Mouse (Mus musculus): ENCODE measurements at regions not wholly inside any gene's neighbourhood (a gene's known extent, or its start where the extent isn't known, plus 50 kb on each side); places are given as distances from the start of the nearest gene placed in this dataset.

DNA sequence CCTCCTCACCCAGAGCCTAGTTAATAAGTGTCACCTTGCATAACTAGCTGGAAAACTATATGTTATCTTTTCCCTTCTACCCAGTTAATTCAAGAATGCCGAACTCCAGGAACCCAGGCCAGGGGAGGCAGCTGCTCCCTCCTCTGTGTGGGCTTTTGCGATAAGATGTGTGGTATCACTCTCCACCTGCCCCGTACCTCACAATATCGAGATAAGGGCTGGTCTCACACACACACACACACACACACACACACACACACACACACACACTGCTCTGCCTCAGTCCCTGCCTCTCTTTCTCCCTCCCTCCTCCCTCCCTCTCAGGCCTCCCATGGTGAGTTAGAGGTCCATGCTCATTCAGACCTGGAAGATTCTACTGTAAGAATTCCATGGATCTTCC lies 127.1 kb downstream of the Slc38a4 start:
- H3K9ac ChIP-seq (ENCODE audit: low read depth, low read length) = no peak overlapping the region
- no peak overlapping the region for H3K4me2 ChIP-seq (ENCODE audit: low read depth, low read length)
- H3K4me3 ChIP-seq (ENCODE audit: low read depth, low read length) = no peak overlapping the region
- ATAC-seq (ENCODE audit: low read depth) = peak; percentile 89
- no peaks in the 10 kb centered on the region for H3K27me3 ChIP-seq (ENCODE audit: control insufficient read depth, insufficient read depth, low read depth, low read length)
- H3K27ac ChIP-seq (ENCODE audit: low read length) = no peak overlapping the region; the same call in 1 of the 2 replicates
- 30% methylated on average over 4 of the region's 4 CpGs for WGBS (ENCODE audit: insufficient replicate concordance)
- H3K9me3 ChIP-seq (replicated peaks; ENCODE audit: control insufficient read depth, low read length) = no peaks in the 10 kb centered on the region
- H3K4me1 ChIP-seq (ENCODE audit: control insufficient read depth, low read depth, low read length) = peaks cover 12% of the 10 kb centered on the region
- no peaks in the 10 kb centered on the region for H3K36me3 ChIP-seq (ENCODE audit: control insufficient read depth, insufficient read depth)

- Histone ChIP-seq H3K4me1 (ENCODE audit: control insufficient read depth, low read depth, low read length) (peaks cover 12% of the 10 kb centered on the region), H3K4me2 (ENCODE audit: low read depth, low read length) (no peak overlapping the region), H3K27ac (ENCODE audit: low read length) (no peak overlapping the region), H3K9ac (ENCODE audit: low read depth, low read length) (no peak overlapping the region), H3K27me3 (ENCODE audit: control insufficient read depth, insufficient read depth, low read depth, low read length) (no peaks in the 10 kb centered on the region), H3K9me3 (replicated peaks; ENCODE audit: control insufficient read depth, low read length) (no peaks in the 10 kb centered on the region), H3K4me3 (ENCODE audit: low read depth, low read length) (no peak overlapping the region), H3K36me3 (ENCODE audit: control insufficient read depth, insufficient read depth) (no peaks in the 10 kb centered on the region)
- ATAC-seq (ENCODE audit: low read depth) = peak; percentile 62
- 40% methylated on average over 4 of the region's 4 CpGs for WGBS (ENCODE audit: insufficient replicate concordance)
Observed at GRCm38 (mm10) chr15:96927674-96928073, 128.1 kb downstream of the Slc38a4 start.

- WGBS (ENCODE audit: insufficient replicate concordance) = 58% methylated on average over 1 of the region's 1 CpGs
- no peak overlapping the region for H3K27ac ChIP-seq (ENCODE audit: low read length)
- peaks cover 12% of the 10 kb centered on the region for H3K4me1 ChIP-seq (ENCODE audit: control insufficient read depth, low read depth, low read length)
- H3K9me3 ChIP-seq (replicated peaks; ENCODE audit: control insufficient read depth, low read length) = no peaks in the 10 kb centered on the region
- no peak overlapping the region for H3K4me2 ChIP-seq (ENCODE audit: low read depth, low read length)
- H3K27me3 ChIP-seq (ENCODE audit: control insufficient read depth, insufficient read depth, low read depth, low read length) = no peaks in the 10 kb centered on the region
- no peak overlapping the region for H3K4me3 ChIP-seq (ENCODE audit: low read depth, low read length)
- no peak overlapping the region for H3K9ac ChIP-seq (ENCODE audit: low read depth, low read length)
- no peaks in the 10 kb centered on the region for H3K36me3 ChIP-seq (ENCODE audit: control insufficient read depth, insufficient read depth)
- no peak for ATAC-seq (ENCODE audit: low read depth)
Observed at GRCm38 (mm10) chr15:96926660-96927059, 129.1 kb downstream of the Slc38a4 start.

- Histone ChIP-seq H3K36me3 (ENCODE audit: control insufficient read depth, insufficient read depth) (no peaks in the 10 kb centered on the region), H3K4me2 (ENCODE audit: low read depth, low read length) (no peak overlapping the region)
- WGBS (ENCODE audit: insufficient replicate concordance) = 74% methylated on average over 7 of the region's 7 CpGs
Observed at GRCm38 (mm10) chr15:96916586-96916985, 139.2 kb downstream of the Slc38a4 start.

DNA sequence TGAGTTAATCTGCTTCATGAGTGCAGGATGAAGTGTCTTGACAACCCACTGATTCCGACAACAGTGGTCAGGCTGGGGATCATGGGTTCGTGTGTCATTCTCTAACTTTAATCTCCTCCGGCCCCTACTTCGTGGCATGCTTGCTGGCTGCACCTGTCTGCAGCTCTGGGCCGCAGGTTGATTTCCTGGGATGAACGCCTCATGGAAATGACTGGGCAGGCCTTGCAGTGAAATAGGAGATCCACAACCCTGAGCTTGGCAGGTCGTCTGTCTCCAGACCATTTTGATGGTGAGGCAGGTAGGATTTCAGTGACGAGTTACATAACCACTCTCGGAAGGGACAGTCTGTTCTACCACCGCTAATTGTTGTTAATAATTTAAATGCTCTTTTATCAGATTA lies 140.2 kb downstream of the Slc38a4 start:
- Histone ChIP-seq H3K27ac (ENCODE audit: low read length) (no peak overlapping the region), H3K4me1 (ENCODE audit: control insufficient read depth, low read depth, low read length) (no peaks in the 10 kb centered on the region), H3K36me3 (ENCODE audit: control insufficient read depth, insufficient read depth) (no peaks in the 10 kb centered on the region), H3K27me3 (ENCODE audit: control insufficient read depth, insufficient read depth, low read depth, low read length) (no peaks in the 10 kb centered on the region), H3K4me2 (ENCODE audit: low read depth, low read length) (no peak overlapping the region), H3K4me3 (ENCODE audit: low read depth, low read length) (no peak overlapping the region), H3K9ac (ENCODE audit: low read depth, low read length) (no peak overlapping the region), H3K9me3 (replicated peaks; ENCODE audit: control insufficient read depth, low read length) (no peaks in the 10 kb centered on the region)
- no peak for ATAC-seq (ENCODE audit: low read depth)
- WGBS (ENCODE audit: insufficient replicate concordance) = 69% methylated on average over 10 of the region's 10 CpGs

More at GRCm38 (mm10) chr15:96916586-96916985, 139.2 kb downstream of the Slc38a4 start:
- Histone ChIP-seq H3K9me3 (replicated peaks; ENCODE audit: control insufficient read depth, low read length) (no peaks in the 10 kb centered on the region), H3K27me3 (ENCODE audit: control insufficient read depth, insufficient read depth, low read depth, low read length) (no peaks in the 10 kb centered on the region), H3K4me3 (ENCODE audit: low read depth, low read length) (no peak overlapping the region), H3K27ac (ENCODE audit: low read length) (no peak overlapping the region), H3K9ac (ENCODE audit: low read depth, low read length) (no peak overlapping the region), H3K4me1 (ENCODE audit: control insufficient read depth, low read depth, low read length) (no peaks in the 10 kb centered on the region)
- ATAC-seq (ENCODE audit: low read depth) = no peak

DNA sequence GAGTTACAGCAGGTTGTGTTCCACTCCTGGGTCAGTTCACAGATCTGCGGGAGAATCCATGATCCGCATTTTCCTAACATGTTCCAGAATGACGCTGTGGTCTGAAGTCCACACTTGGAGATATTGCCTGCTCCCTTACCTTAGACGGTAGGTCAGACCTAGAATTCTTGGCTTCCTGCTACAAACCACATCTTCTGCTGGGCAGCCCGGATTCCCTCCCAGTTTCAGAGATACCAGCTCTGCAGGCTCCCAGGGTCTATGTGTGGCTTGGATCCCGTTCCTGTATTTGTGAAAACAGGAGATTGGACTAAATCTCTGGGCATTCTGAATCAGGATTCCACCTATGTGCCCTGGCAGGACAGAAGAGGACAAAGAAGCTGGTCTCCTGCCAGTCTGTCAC lies 140.8 kb downstream of the Slc38a4 start:
- H3K27me3 ChIP-seq (ENCODE audit: control insufficient read depth, insufficient read depth, low read depth, low read length) = no peaks in the 10 kb centered on the region
- no peaks in the 10 kb centered on the region for H3K4me1 ChIP-seq (ENCODE audit: control insufficient read depth, low read depth, low read length)
- H3K4me2 ChIP-seq (ENCODE audit: low read depth, low read length) = no peak overlapping the region
- no peak overlapping the region for H3K9ac ChIP-seq (ENCODE audit: low read depth, low read length)
- H3K27ac ChIP-seq (ENCODE audit: low read length) = no peak overlapping the region
- ATAC-seq (ENCODE audit: low read depth) = no peak
- no peak overlapping the region for H3K4me3 ChIP-seq (ENCODE audit: low read depth, low read length)
- WGBS (ENCODE audit: insufficient replicate concordance) = 62% methylated on average over 6 of the region's 6 CpGs
- H3K36me3 ChIP-seq (ENCODE audit: control insufficient read depth, insufficient read depth) = no peaks in the 10 kb centered on the region
- no peaks in the 10 kb centered on the region for H3K9me3 ChIP-seq (replicated peaks; ENCODE audit: control insufficient read depth, low read length)

DNA sequence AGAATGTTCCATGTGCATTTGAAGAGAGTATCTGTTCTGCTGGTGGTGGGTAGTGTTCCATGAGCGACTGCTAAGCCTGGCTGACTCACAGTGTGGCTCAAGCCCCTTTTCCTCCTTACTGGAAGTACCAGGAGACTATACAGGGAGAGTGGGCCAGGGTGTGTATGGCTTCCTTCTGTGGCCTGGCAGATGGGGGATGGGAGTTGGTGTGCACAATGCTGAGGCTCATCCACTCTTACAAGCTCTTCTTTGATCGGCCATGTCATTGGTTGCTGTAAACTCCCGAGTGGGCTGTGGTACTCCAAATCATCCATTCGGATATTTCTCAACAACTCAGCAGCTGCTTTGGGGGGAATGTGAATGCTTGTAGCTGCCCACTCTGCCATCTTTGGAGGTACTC lies 150.2 kb downstream of the Slc38a4 start:
- WGBS (ENCODE audit: insufficient replicate concordance) = 72% methylated on average over 4 of the region's 4 CpGs
- Histone ChIP-seq H3K9me3 (replicated peaks; ENCODE audit: control insufficient read depth, low read length) (no peaks in the 10 kb centered on the region), H3K4me3 (ENCODE audit: low read depth, low read length) (no peak overlapping the region), H3K4me1 (ENCODE audit: control insufficient read depth, low read depth, low read length) (no peaks in the 10 kb centered on the region), H3K27me3 (ENCODE audit: control insufficient read depth, insufficient read depth, low read depth, low read length) (no peaks in the 10 kb centered on the region), H3K9ac (ENCODE audit: low read depth, low read length) (no peak overlapping the region), H3K4me2 (ENCODE audit: low read depth, low read length) (no peak overlapping the region), H3K36me3 (ENCODE audit: control insufficient read depth, insufficient read depth) (no peaks in the 10 kb centered on the region), H3K27ac (ENCODE audit: low read length) (no peak overlapping the region)
- no peak for ATAC-seq (ENCODE audit: low read depth)

- Histone ChIP-seq H3K36me3 (ENCODE audit: control insufficient read depth, insufficient read depth) (no peaks in the 10 kb centered on the region), H3K4me3 (ENCODE audit: low read depth, low read length) (no peak overlapping the region), H3K27me3 (ENCODE audit: control insufficient read depth, insufficient read depth, low read depth, low read length) (no peaks in the 10 kb centered on the region), H3K9me3 (replicated peaks; ENCODE audit: control insufficient read depth, low read length) (no peaks in the 10 kb centered on the region), H3K27ac (ENCODE audit: low read length) (no peak overlapping the region), H3K4me1 (ENCODE audit: control insufficient read depth, low read depth, low read length) (no peaks in the 10 kb centered on the region), H3K9ac (ENCODE audit: low read depth, low read length) (no peak overlapping the region), H3K4me2 (ENCODE audit: low read depth, low read length) (no peak overlapping the region)
- ATAC-seq (ENCODE audit: low read depth) = no peak
- WGBS (ENCODE audit: insufficient replicate concordance) = 86% methylated on average over 3 of the region's 3 CpGs
Observed at GRCm38 (mm10) chr15:96903461-96903860, 152.3 kb downstream of the Slc38a4 start.

GRCm38 (mm10) chr15:96902781-96903180 lies 153.0 kb downstream of the Slc38a4 start:
- ATAC-seq (ENCODE audit: low read depth) = no peak
- Histone ChIP-seq H3K9me3 (replicated peaks; ENCODE audit: control insufficient read depth, low read length) (no peaks in the 10 kb centered on the region), H3K27ac (ENCODE audit: low read length) (no peak overlapping the region), H3K36me3 (ENCODE audit: control insufficient read depth, insufficient read depth) (no peaks in the 10 kb centered on the region), H3K4me3 (ENCODE audit: low read depth, low read length) (no peak overlapping the region), H3K9ac (ENCODE audit: low read depth, low read length) (no peak overlapping the region), H3K4me1 (ENCODE audit: control insufficient read depth, low read depth, low read length) (no peaks in the 10 kb centered on the region), H3K27me3 (ENCODE audit: control insufficient read depth, insufficient read depth, low read depth, low read length) (no peaks in the 10 kb centered on the region), H3K4me2 (ENCODE audit: low read depth, low read length) (no peak overlapping the region)
- 73% methylated on average over 8 of the region's 8 CpGs for WGBS (ENCODE audit: insufficient replicate concordance)

GRCm38 (mm10) chr15:96901616-96902015 lies 154.1 kb downstream of the Slc38a4 start:
- Histone ChIP-seq H3K27ac (ENCODE audit: low read length) (no peak overlapping the region), H3K27me3 (ENCODE audit: control insufficient read depth, insufficient read depth, low read depth, low read length) (no peaks in the 10 kb centered on the region), H3K4me1 (ENCODE audit: control insufficient read depth, low read depth, low read length) (no peaks in the 10 kb centered on the region), H3K9me3 (replicated peaks; ENCODE audit: control insufficient read depth, low read length) (no peaks in the 10 kb centered on the region), H3K4me3 (ENCODE audit: low read depth, low read length) (no peak overlapping the region), H3K9ac (ENCODE audit: low read depth, low read length) (no peak overlapping the region), H3K4me2 (ENCODE audit: low read depth, low read length) (no peak overlapping the region), H3K36me3 (ENCODE audit: control insufficient read depth, insufficient read depth) (no peaks in the 10 kb centered on the region)
- ATAC-seq (ENCODE audit: low read depth) = no peak
- WGBS (ENCODE audit: insufficient replicate concordance) = 85% methylated on average over 9 of the region's 9 CpGs
